Mouse (Mus musculus) right cerebral cortex, postnatal 10 days (tissue): ENCODE measurements around the gene Zfp110.

Experiments
- DNase-seq, 2 experiments: peaks; one replicate each; pipeline ENCODE4 v3.0.0; 2021; ENCODE audit warnings: low spot score in 2 of 2

Zfp110 gene

DNA sequence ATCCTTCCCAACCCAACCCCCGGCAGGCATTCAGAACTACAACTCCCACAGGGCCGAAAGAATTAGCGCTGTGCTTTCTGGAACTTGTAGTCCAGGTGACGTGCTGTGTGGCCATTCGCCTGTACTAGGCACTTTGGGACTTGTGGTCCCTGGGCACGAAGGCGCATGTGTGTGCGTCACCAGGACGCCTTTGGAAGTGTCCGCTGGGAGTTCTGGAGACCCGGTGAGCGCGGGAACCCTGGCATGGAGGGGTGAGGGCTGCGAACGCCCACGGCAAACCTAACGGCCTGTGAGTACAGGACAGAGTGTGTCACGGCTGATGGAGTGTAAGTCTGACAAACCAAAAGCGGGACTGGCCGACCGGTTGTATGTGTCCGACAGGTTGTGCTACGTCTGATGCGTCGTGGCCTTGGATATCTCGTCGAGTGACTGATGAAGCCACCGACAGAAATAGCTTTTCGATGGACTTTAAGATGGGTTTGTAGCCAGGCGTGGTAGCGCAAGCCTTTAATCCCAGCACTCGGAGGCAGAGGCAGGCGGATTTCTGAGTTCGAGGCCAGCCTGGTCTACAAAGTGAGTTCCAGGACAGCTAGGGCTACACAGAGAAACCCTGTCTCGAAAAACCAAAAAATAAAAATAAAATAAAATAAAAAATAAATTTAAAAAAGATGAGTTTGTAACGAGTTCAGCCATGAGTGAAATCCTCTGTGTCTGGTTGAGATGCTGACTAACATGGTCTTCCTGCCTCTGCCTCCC is 63.3 kb downstream of the Zfp110 start, which contains the start of gene Zscan22:
Zscan22 (plus strand) TSS at position 161 of the 756 bp plus-strand sequence.
- DNase-seq = peak; percentile 96 to 98
